Mouse (Mus musculus) megakaryocyte, adult 5-6 weeks (primary cell): Measurements from ENCODE around the gene Dtx3l. TPM values are rescaled to one million over a fixed set of nuclear protein-coding genes. Genes with fewer than 3 reads are reported as not detected.
"Not testable (repeated sequence)": the region's sequence is repeated elsewhere in the genome, so short reads cannot be mapped to it uniquely, and the experiment has no call there.

Experiments
- ATAC-seq: 2 replicates; pipeline ENCODE4 v1.8.0; 2016; ENCODE audit warnings: mild to moderate bottlenecking, inconsistent platforms; ENCODE audit not compliant: poor library complexity, severe bottlenecking
- total RNA-seq, 2 experiments: library from RNA; stranded (forward) in 1 of 2; stranded (reverse) in 1 of 2; fragments of 153-499, 151-499 nt in 1 of 2; fragments of 221-1000, 200-1000 nt in 1 of 2; gene quantifications; 2 replicates each; pipeline versions ENCODE4 v1.2.3 to v1.2.4; 2015 to 2017

The Dtx3l gene
- total RNA-seq (2015): 32.6 and 36.5 TPM in 2 replicates
- 50.0 and 51.3 TPM in 2 replicates for total RNA-seq (2017)

GRCm38 (mm10) chr16:35938211-35939151, at the start of gene Dtx3l, which contains the start of gene Parp9:
TSS of gene Dtx3l (minus strand) at chr16:35939151.
TSS of gene Parp9 (plus strand) at chr16:35938470.
- ATAC-seq: peak; percentile 69

- no peak for ATAC-seq
These were observed 49.0 kb upstream of the Dtx3l start for GRCm38 (mm10) chr16:35987930-35988329.

GRCm38 (mm10) chr16:35984471-35984870, 45.5 kb upstream of the Dtx3l start:
- ATAC-seq: no peak

GRCm38 (mm10) chr16:35983517-35984101, 44.7 kb upstream of the Dtx3l start:
- peak; percentile 63 for ATAC-seq

- ATAC-seq: peak; percentile 78
These were observed 44.1 kb upstream of the Dtx3l start for GRCm38 (mm10) chr16:35982902-35983516.

- 0 out of 2 replicates have a peak, but pooled peaks have one; percentile 0 for ATAC-seq
These were observed 43.6 kb upstream of the Dtx3l start for GRCm38 (mm10) chr16:35982506-35982901.

GRCm38 (mm10) chr16:35981363-35981821, 42.4 kb upstream of the Dtx3l start:
- ATAC-seq: peak; percentile 43

GRCm38 (mm10) chr16:35978450-35978849, 39.5 kb upstream of the Dtx3l start, which contains the start of gene Kpna1:
TSS of gene Kpna1 (plus strand) at chr16:35978750.
- ATAC-seq: not testable (repeated sequence)

- ATAC-seq: no peak
These were observed 35.1 kb upstream of the Dtx3l start for GRCm38 (mm10) chr16:35974021-35974420.

- ATAC-seq: no peak
These were observed 29.2 kb upstream of the Dtx3l start for GRCm38 (mm10) chr16:35968149-35968548.

GRCm38 (mm10) chr16:35967319-35967718, 28.4 kb upstream of the Dtx3l start:
- no peak for ATAC-seq

- ATAC-seq: no peak
These were observed 27.6 kb upstream of the Dtx3l start for GRCm38 (mm10) chr16:35966411-35967115.

- not testable (repeated sequence) for ATAC-seq
These were observed 27.0 kb upstream of the Dtx3l start for GRCm38 (mm10) chr16:35965991-35966390.

- 0 out of 2 replicates have a peak, but pooled peaks have one; percentile 27 for ATAC-seq
These were observed 13.7 kb upstream of the Dtx3l start for GRCm38 (mm10) chr16:35952628-35953130.

- ATAC-seq: no peak
These were observed 12.3 kb upstream of the Dtx3l start for GRCm38 (mm10) chr16:35951216-35951615.

GRCm38 (mm10) chr16:35949264-35949663, 10.3 kb upstream of the Dtx3l start:
- no peak for ATAC-seq

GRCm38 (mm10) chr16:35941382-35941781, 2.4 kb upstream of the Dtx3l start:
- ATAC-seq: no peak

GRCm38 (mm10) chr16:35939690-35940089, 739 bp upstream of the Dtx3l start:
- peak; percentile 81 for ATAC-seq

GRCm38 (mm10) chr16:35939261-35939660, 310 bp upstream of the Dtx3l start:
- ATAC-seq: peak; percentile 31

GRCm38 (mm10) chr16:35933181-35933580, 5.8 kb downstream of the Dtx3l start:
- ATAC-seq: no peak
